Mouse (Mus musculus) splenic B cell, adult 2 months (primary cell): ENCODE measurements around the gene Cabp1.
"Not testable (repeated sequence)": the region's sequence is repeated elsewhere in the genome, so short reads cannot be mapped to it uniquely, and the experiment has no call there.

Experiments used
- DNase-seq: peaks from one replicate; pipeline ENCODE4 v3.0.0-alpha.2; 2011; ENCODE audit warnings: low read depth, low spot score
- H3K27me3 ChIP-seq: 2 replicates; pipeline ENCODE4 v1.6.1; 2012; ENCODE audit warnings: mild to moderate bottlenecking, low read length, moderate library complexity, mixed read lengths; ENCODE audit not compliant: control insufficient read depth, poor library complexity, insufficient read depth, severe bottlenecking
- H3K36me3 ChIP-seq: 2 replicates; pipeline ENCODE4 v1.6.1; 2012; ENCODE audit warnings: mild to moderate bottlenecking, low read length, moderate library complexity, mixed read lengths; ENCODE audit not compliant: control insufficient read depth, poor library complexity, insufficient read depth, severe bottlenecking

The Cabp1 gene

DNA sequence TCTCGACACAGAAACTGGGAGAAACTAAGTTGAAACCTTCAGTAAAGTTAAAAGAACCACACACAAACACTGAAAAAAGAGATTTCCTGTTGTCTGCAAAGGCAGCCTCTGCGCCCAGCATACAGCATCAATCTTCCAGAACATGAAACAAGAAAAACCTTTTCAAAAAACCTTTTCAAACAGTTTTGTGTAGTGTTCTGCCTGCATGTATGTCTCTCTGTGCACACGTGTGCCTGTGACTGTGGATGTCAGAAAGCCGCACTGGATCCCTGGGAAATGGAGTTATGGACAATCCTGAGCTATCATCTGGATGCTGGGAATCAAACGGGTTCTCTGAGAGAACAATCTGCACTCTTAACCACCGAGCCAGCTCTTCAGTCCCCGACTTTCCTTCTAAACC, 37.8 kb downstream of the Cabp1 start:
- DNase-seq = no peak
- H3K27me3 ChIP-seq = no peaks in the 10 kb centered on the region
- no peaks in the 10 kb centered on the region for H3K36me3 ChIP-seq

DNA sequence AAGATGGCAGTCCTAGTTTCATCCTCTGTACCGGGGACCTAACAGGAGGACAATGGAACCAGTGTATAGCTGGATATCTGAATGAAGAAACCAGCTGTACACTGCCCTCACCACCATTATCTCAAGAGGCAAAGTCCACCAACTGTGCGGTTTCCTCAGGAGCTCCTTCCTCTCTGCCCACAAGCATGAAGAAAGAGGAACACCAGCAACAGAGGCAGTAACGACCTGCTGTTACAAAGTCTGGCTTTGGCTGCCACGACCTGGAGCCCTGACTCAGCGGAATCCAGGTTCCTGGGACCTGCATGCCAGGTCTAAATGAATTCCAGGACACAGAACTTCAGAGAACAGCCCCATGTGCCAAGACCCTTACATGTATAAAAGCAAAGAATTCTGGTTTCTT, 38.4 kb downstream of the Cabp1 start:
- DNase-seq = peak; percentile 68
- Histone ChIP-seq H3K36me3 (peaks cover 1% of the 10 kb centered on the region), H3K27me3 (no peaks in the 10 kb centered on the region)

DNA sequence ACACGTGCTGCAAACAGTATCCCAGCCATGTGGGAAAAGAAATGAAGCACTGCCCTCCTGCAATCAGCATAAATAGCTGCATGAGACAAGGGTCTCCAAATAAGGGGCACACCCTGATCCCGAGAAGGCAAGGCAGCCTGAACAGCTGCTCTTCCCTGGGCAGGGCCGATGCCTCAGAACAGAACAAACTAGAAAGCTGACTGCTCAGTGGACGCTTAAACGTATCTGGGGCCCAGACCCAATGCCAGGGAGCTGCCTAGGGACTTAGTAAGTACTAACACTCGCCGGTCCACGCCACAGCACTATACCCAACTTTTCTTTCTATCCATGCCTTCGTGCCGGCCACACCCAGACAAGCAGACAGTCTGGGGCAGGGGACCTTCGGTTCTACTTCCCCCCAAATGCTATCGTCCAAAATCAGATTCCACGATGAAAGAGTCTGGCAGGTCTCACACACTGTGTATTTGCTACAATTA, 39.0 kb downstream of the Cabp1 start:
- Histone ChIP-seq H3K36me3 (peaks cover 7% of the 10 kb centered on the region), H3K27me3 (no peaks in the 10 kb centered on the region)
- DNase-seq = no peak

DNA sequence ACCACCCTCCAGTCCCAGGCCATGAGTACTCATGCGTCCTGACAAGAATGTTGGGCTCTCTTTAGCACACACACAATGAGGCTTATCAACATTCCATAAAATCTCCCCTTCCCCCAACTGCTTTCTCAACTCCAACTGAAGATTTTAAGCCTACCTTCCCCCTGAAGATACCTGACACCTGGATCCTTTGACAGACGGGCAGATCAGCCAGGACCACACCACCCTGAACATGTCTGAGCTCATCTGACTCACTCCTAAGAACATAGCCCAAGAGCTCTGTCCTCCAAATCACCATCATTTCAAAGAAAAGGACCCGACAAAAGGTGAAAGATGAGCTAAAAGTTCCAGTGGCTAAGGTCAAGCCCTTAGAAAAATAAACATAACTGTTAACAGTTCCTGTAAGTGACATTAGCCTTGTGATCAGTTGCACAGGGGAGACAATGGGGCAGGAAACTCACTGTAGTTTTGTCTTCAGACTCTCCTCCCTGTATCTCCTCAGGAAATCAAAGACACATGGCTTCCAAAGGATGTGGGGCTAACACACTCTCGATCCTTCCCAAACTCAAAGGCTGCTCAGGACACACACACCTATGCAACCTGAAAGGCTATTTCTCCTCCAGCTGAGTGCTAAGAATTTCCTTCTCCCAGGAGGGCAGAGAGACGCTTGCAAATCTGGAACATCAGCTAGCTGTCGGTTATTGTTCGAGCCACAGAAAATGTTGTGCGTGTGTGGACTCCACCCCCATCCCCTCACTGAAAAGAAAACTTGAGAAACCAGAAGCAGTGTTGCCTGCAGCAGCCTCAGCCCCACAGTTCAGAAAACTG, 41.8 kb downstream of the Cabp1 start:
- H3K36me3 ChIP-seq = peaks cover 12% of the 10 kb centered on the region
- no peaks in the 10 kb centered on the region for H3K27me3 ChIP-seq
- DNase-seq = no peak

DNA sequence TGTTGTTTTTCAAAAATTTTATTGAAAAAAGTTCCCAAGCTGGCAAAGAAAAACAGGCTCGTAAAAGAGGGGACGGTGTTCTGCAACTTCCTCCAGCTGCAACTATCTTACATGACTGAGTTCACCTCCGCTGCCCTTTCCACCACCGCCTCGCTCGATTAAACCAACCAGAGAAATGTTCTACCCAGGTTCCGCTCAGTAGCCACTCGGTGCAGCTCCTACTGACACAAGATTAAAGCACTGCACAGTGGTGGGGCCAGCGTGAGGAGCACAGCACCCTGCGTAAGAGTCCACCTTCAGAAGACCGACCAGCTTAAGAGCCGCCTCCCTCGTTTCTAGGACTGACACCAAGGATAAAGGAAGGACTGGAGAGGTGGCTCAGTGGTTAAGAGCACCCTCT, 42.7 kb downstream of the Cabp1 start:
- Histone ChIP-seq H3K36me3 (peaks cover 12% of the 10 kb centered on the region), H3K27me3 (no peaks in the 10 kb centered on the region)
- peak; percentile 45 for DNase-seq

DNA sequence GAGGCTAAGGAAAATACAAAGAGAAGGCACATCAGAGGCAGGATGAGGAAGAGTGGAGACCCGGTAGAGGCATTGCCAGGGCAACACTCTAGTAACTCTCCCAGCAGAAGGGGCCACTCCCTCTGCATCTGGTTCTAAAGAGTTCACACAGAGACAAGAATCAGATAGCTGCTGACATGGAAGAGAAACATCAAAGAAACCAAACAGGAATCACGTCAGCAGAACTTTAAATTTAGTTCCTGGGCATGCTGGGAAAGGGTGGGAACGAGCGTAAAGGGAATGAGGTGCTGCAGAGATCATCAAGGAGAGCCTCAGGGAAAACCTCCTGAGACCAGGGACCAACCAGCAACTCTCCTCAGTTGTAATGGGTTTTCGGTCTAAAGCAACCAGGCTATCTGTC, 43.2 kb downstream of the Cabp1 start:
- Histone ChIP-seq H3K27me3 (no peaks in the 10 kb centered on the region), H3K36me3 (peaks cover 12% of the 10 kb centered on the region)
- no peak for DNase-seq

DNA sequence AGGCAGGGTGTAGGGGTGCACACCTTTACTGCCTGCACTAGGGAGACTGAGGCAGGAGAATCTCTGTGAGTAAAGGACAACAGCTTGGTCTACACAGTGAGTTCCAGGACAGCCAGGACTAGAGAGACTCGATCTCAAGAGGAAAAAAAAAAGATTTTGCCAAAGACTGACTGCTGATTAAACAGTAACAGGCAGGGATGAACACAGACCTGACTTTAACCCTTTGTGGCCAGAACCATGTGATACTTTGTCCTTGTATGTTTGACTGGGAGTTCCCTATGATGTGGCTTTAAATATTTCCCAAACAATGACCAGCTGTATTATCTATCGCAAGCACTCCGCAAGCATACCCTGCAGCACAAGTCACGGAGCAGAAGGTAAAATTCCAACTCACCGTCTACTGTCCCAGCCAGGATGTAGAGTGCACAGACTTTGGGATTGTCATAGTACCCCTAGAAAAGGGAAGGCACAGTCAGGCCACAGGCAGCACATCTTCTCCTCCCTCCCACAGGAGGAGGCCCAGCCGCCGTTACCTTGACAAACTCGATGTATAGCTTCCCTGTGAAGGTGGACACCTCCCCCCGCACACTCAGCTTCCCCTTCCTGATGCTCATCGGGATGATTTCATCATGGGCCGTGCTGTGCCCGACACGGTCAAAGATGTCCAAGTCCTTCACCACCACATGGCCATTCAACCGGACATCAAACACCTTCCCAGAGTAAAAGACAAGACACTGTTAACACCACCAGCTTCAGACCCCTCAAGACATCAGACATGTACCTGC, 44.3 kb downstream of the Cabp1 start:
- H3K36me3 ChIP-seq = peaks cover 12% of the 10 kb centered on the region
- no peaks in the 10 kb centered on the region for H3K27me3 ChIP-seq
- DNase-seq = no peak

DNA sequence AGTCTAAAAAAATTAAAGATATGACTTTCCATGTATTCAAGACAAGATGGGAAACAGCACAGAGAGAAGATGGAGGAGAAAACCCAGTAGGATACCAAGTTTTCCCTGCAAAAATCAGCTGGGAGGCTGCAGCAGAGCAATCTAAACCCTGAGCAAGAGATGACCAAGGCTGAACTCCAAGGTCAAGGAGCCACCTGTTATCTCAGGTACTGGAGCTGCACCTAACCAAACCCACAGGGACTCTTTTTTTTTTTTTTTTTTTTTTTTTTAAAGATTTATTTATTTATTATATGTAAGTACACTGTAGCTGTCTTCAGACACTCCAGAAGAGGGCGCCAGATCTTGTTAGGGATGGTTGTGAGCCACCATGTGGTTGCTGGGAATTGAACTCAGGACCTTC, 45.3 kb downstream of the Cabp1 start:
- not testable (repeated sequence) for DNase-seq, H3K27me3 ChIP-seq
- peaks cover 12% of the 10 kb centered on the region for H3K36me3 ChIP-seq

DNA sequence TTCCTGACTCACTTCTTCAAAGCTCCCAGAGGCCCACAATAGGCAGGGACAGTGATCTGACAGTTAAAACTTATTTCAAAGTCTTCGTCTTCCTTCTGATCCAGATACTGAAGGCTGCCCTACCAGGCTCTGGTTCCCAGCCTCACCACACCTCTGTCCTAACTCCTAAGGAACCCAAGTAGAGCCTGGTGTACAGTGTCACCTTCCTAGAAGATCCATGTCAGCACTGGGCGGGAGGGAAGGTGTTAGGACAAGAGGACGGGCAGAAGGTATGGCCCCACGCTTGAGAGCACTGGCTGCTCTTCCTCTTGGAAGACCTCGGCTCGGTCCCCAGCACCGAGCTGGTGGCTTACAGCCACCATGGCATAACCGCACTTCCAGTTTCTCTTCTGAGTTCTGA, 45.8 kb downstream of the Cabp1 start:
- Histone ChIP-seq H3K27me3 (no peaks in the 10 kb centered on the region), H3K36me3 (peaks cover 12% of the 10 kb centered on the region)
- no peak for DNase-seq

DNA sequence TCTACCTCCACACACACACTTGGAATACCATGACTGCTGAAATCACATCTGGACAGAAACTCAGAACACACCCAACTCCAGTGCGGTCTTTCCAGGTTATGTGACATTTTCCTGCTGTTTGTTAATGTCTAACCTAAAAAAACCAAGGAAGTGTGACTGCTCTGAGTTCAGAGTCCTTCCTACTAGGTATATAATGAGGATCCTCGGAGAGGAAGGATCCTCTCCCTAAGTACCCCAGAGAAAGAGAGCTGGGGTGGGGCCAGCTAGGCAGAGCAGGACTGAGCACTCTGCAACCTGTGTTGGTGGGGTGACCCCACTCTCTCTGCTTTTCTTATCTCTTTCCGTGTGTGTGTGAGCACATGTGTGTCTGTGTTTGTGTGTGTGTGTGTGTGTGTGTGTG, 46.8 kb downstream of the Cabp1 start:
- H3K27me3 ChIP-seq = no peaks in the 10 kb centered on the region
- no peak for DNase-seq
- H3K36me3 ChIP-seq = peaks cover 12% of the 10 kb centered on the region

DNA sequence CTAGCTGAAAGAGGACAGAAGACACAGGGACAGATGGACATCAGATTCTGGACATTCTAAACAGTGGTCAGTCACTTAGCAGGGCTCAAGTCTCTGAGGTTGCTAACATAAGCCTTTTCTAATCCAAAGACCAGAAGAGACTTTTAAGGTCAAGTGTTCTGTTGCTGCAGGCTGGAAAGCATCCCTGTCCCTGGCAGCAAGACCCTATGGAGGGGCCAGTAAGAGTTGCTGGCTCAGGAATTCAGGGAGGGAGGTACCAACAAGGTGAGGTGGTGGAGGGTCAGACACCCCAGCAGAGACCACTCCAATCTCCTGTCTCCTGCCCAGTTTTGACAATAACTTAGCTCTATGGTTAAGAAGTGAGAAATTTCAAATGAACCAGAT, 47.4 kb downstream of the Cabp1 start:
- DNase-seq = no peak
- peaks cover 12% of the 10 kb centered on the region for H3K36me3 ChIP-seq
- no peaks in the 10 kb centered on the region for H3K27me3 ChIP-seq

DNA sequence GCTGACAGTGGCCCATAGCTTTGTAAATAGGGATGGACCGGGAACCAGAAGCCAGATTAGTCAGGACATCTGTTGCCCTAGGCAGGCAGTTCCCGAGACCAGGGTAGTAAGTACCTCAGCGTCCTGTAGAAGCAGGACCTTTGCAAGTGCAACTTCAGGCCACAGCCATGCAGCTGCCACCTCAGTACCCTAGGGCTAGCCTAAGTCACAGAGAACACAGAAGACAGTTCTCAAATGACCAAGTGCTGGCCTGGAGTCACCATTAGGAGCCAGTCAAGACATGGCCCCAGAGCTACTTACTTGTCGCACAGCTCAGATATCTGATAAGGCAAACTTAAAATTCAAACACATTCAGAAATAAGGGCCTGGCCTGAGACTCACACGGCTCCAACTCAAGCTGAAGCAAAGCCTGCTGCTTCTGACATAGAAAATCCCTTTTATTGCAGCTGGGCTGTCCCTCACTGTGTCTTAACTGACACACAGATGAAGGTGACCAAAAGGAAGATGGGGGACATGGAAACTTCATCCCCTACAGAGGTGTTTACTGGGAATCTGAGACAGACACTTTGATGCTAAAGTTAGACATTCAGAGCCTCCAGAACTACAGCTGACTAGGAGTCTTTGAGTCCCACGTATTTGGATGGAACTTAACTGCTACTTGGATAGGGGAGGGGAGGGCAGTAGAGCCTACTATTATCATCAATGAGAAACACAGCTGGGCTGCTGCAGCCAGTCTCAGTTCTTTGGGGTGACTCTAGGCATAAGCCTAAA, 48.0 kb downstream of the Cabp1 start:
- Histone ChIP-seq H3K27me3 (no peaks in the 10 kb centered on the region), H3K36me3 (peaks cover 12% of the 10 kb centered on the region)
- DNase-seq = no peak

DNA sequence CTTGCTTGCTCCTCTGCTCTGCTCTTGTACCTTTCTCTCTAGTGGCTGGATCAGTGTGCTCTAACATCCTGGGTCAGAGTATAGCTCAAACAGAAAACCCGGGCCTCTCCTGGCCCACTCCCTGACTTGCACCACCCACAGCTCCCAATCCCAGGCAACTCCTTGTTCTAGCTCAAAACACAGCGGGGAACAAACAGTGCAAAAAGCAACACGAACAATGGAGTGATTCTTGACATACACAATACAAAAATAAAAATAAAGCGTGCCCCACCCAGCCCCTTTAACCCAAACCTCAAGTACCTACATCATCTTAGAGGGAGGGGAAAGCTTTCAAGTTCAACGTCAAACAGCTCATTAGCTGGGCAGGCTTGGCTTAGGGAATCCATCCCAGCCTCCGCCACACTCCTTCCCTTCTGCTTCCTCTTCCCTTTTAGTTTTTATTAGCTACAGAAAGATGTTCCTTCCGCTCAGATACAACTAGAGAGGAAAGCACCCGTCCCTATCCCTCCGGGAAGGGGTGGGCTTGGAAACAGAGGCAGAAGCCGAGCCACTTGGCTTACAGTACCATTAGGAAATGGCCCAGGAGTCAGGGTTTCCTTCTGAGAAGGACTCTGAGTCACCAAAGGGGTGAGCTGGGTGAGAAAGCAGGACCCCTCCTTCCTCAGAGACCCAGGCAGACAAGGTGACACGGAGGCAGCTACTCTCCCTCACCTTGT, 48.8 kb downstream of the Cabp1 start:
- Histone ChIP-seq H3K36me3 (peaks cover 7% of the 10 kb centered on the region), H3K27me3 (no peaks in the 10 kb centered on the region)
- no peak for DNase-seq

DNA sequence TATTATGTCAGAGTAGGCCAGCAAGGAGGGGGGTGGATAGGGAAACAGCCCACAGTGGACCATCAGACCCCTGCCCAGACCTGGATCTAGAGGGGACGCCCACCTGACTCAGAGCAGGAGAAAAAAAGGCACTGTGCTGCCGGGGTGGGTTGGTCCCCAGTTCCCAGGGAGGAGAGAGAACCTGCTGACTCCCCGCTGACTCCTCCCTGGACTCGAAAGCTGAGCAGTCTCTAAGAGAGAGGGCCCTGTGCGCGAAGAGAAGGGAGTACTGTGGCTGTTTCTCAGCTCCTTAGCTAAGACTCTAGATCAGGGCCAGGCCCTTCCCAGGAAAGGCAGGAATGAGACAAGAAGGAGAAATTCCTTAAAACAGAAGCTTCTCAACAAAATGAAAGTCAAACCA, 49.7 kb downstream of the Cabp1 start:
- peaks cover 5% of the 10 kb centered on the region for H3K36me3 ChIP-seq
- H3K27me3 ChIP-seq = no peaks in the 10 kb centered on the region
- no peak for DNase-seq
